Mouse (Mus musculus): ENCODE data around the gene Slc38a9.

Gene Slc38a9

GRCm38 (mm10) chr13:112747808-112748430 lies 87.4 kb downstream of the Slc38a9 start:
- DNase-seq: no peak

- DNase-seq: no peak
Observed at GRCm38 (mm10) chr13:112748808-112749510, 88.4 kb downstream of the Slc38a9 start.

- no peak for DNase-seq
Observed at GRCm38 (mm10) chr13:112749881-112750280, 89.3 kb downstream of the Slc38a9 start.

GRCm38 (mm10) chr13:112751454-112752308 lies 91.1 kb downstream of the Slc38a9 start:
- peak; percentile 24 to 39 for DNase-seq

GRCm38 (mm10) chr13:112752309-112752975 lies 91.9 kb downstream of the Slc38a9 start:
- peak; percentile 5 to 12 for DNase-seq

GRCm38 (mm10) chr13:112753522-112753921 lies 93.0 kb downstream of the Slc38a9 start:
- no peak for DNase-seq

- DNase-seq: no peak
Observed at GRCm38 (mm10) chr13:112754871-112755270, 94.3 kb downstream of the Slc38a9 start.

GRCm38 (mm10) chr13:112755507-112756010 lies 95.0 kb downstream of the Slc38a9 start:
- no peak for DNase-seq

GRCm38 (mm10) chr13:112757395-112757794 lies 96.8 kb downstream of the Slc38a9 start:
- DNase-seq: no peak

GRCm38 (mm10) chr13:112758546-112759090 lies 98.1 kb downstream of the Slc38a9 start:
- DNase-seq: no peak

GRCm38 (mm10) chr13:112759364-112759763 lies 98.8 kb downstream of the Slc38a9 start:
- no peak for DNase-seq

- no peak for DNase-seq
Observed at GRCm38 (mm10) chr13:112759777-112760537, 99.4 kb downstream of the Slc38a9 start.

GRCm38 (mm10) chr13:112760538-112760881 lies 100.0 kb downstream of the Slc38a9 start:
- peak; percentile 8 to 9 for DNase-seq

GRCm38 (mm10) chr13:112761787-112762186 lies 101.2 kb downstream of the Slc38a9 start:
- no peak for DNase-seq

- no peak for DNase-seq
Observed at GRCm38 (mm10) chr13:112762548-112762947, 102.0 kb downstream of the Slc38a9 start.

GRCm38 (mm10) chr13:112763531-112764091 lies 103.1 kb downstream of the Slc38a9 start:
- no peak for DNase-seq

- DNase-seq: no peak
Observed at GRCm38 (mm10) chr13:112764556-112764955, 104.0 kb downstream of the Slc38a9 start.

GRCm38 (mm10) chr13:112765654-112766053 lies 105.1 kb downstream of the Slc38a9 start:
- no peak for DNase-seq

- no peak for DNase-seq
Observed at GRCm38 (mm10) chr13:112770528-112771328, 110.2 kb downstream of the Slc38a9 start.

GRCm38 (mm10) chr13:112771447-112772208 lies 111.1 kb downstream of the Slc38a9 start:
- DNase-seq: no peak

All from B cell, adult 2 months (primary cell).